Mouse (Mus musculus) stomach, embryonic 15.5 days (tissue): ENCODE results near the gene Agl. TPM values are rescaled to one million over a fixed set of nuclear protein-coding genes. Genes with fewer than 3 reads are reported as not detected.

ENCODE experiments used
- ATAC-seq: fragments of 200-750 bp; cut with Nextera tagmentation; 2 replicates; pipeline ENCODE4 v1.8.0; 2017; ENCODE audit warnings: low read depth, moderate number of reproducible peaks, moderate TSS enrichment; ENCODE audit not compliant: insufficient read depth, low FRiP score
- H3K27ac ChIP-seq: fragments of 300-500 bp; sonication (generic); 2 replicates; pipeline ENCODE4 v1.5.1; 2015; ENCODE audit warnings: mild to moderate bottlenecking, inconsistent platforms
- H3K27me3 ChIP-seq: fragments of 300-500 bp; sonication (generic); replicated peaks from 2 replicates; pipeline ENCODE4 v1.6.1; 2015; ENCODE audit warnings: inconsistent platforms
- H3K36me3 ChIP-seq: fragments of 300-500 bp; sonication (generic); 2 replicates; pipeline ENCODE4 v1.6.1; 2015; ENCODE audit warnings: inconsistent platforms
- H3K4me1 ChIP-seq: fragments of 300-500 bp; sonication (generic); 2 replicates; pipeline ENCODE4 v1.6.1; 2015; ENCODE audit warnings: inconsistent platforms
- H3K4me2 ChIP-seq: fragments of 300-500 bp; sonication (generic); 2 replicates; pipeline ENCODE4 v1.6.1; 2015; ENCODE audit warnings: mild to moderate bottlenecking, inconsistent platforms
- H3K4me3 ChIP-seq: fragments of 300-500 bp; sonication (generic); replicated peaks from 2 replicates; pipeline ENCODE4 v1.5.1; 2015; ENCODE audit warnings: inconsistent platforms
- H3K9ac ChIP-seq: fragments of 300-500 bp; sonication (generic); 2 replicates; pipeline ENCODE4 v1.6.1; 2015; ENCODE audit warnings: inconsistent platforms
- H3K9me3 ChIP-seq: fragments of 300-500 bp; sonication (generic); 2 replicates; pipeline ENCODE4 v1.6.1; 2016; ENCODE audit warnings: inconsistent platforms
- WGBS: fragments of 180-500 bp; shearing (Covaris S2); methylation state at CpG from one replicate; pipeline ENCODE4 v1.1.7; 2015; 5-methylcytosine and 5-hydroxymethylcytosine counted together
- polyA plus RNA-seq: library from polyadenylated mRNA; unstranded; fragments of >200 nt; fragmentation: Nextera tagmentation; extraction: Ambion mirVana; gene quantifications from 2 replicates; pipeline ENCODE4 v1.2.1, GENCODE M21; 2015

Agl gene
- polyA plus RNA-seq, 1 experiment from 2014 or later, result 14.0 TPM

- 77% methylated on average over 1 of the region's 1 CpGs for WGBS
- Histone ChIP-seq H3K27me3 (no peaks in the 10 kb centered on the region), H3K27ac (no peak overlapping the region), H3K36me3 (no peaks in the 10 kb centered on the region), H3K4me1 (no peaks in the 10 kb centered on the region), H3K9ac (no peak overlapping the region), H3K4me3 (no peak overlapping the region), H3K9me3 (no peaks in the 10 kb centered on the region), H3K4me2 (no peak overlapping the region)
- ATAC-seq, result peak; percentile 78
Observed at GRCm38 (mm10) chr3:116702647-116703272, 105.2 kb downstream of the Agl start.

- ATAC-seq, result no peak
- Histone ChIP-seq H3K4me2 (no peak overlapping the region), H3K4me3 (no peak overlapping the region), H3K9ac (no peak overlapping the region), H3K9me3 (no peaks in the 10 kb centered on the region), H3K27me3 (no peaks in the 10 kb centered on the region), H3K4me1 (no peaks in the 10 kb centered on the region), H3K27ac (0 out of 2 replicates have a peak overlapping the region, but pooled peaks have one; percentile 41), H3K36me3 (no peaks in the 10 kb centered on the region)
- 88% methylated on average over 4 of the region's 4 CpGs for WGBS
Observed at GRCm38 (mm10) chr3:116701601-116702000, 106.4 kb downstream of the Agl start.

- Histone ChIP-seq H3K9me3 (no peaks in the 10 kb centered on the region), H3K4me3 (no peak overlapping the region), H3K4me1 (no peaks in the 10 kb centered on the region), H3K4me2 (no peak overlapping the region), H3K27ac (no peak overlapping the region), H3K27me3 (no peaks in the 10 kb centered on the region), H3K9ac (no peak overlapping the region), H3K36me3 (no peaks in the 10 kb centered on the region)
- WGBS, result 73% methylated on average over 2 of the region's 2 CpGs
- ATAC-seq, result no peak
Observed at GRCm38 (mm10) chr3:116698786-116699185, 109.2 kb downstream of the Agl start.

- Histone ChIP-seq H3K4me2 (no peak overlapping the region), H3K4me3 (no peak overlapping the region), H3K9ac (no peak overlapping the region), H3K27ac (no peak overlapping the region), H3K27me3 (no peaks in the 10 kb centered on the region), H3K4me1 (no peaks in the 10 kb centered on the region), H3K9me3 (no peaks in the 10 kb centered on the region), H3K36me3 (no peaks in the 10 kb centered on the region; the same call in 1 of the 2 replicates)
- WGBS, result 74% methylated on average over 2 of the region's 2 CpGs
- no peak for ATAC-seq
Observed at GRCm38 (mm10) chr3:116695666-116695985, 112.3 kb downstream of the Agl start.

- WGBS, result 77% methylated on average over 8 of the region's 8 CpGs
- H3K27me3 ChIP-seq, result no peaks in the 10 kb centered on the region
- no peak overlapping the region for H3K4me3 ChIP-seq
- H3K9me3 ChIP-seq, result no peaks in the 10 kb centered on the region
- H3K36me3 ChIP-seq, result no peaks in the 10 kb centered on the region; the same call in 1 of the 2 replicates
- no peak overlapping the region for H3K4me2 ChIP-seq
- 0 out of 2 replicates have a peak, but pooled peaks have one; percentile 71 for ATAC-seq
- H3K4me1 ChIP-seq, result no peaks in the 10 kb centered on the region
- no peak overlapping the region for H3K27ac ChIP-seq
- H3K9ac ChIP-seq, result no peak overlapping the region
Observed at GRCm38 (mm10) chr3:116694955-116695665, 112.9 kb downstream of the Agl start.

GRCm38 (mm10) chr3:116694312-116694711, 113.7 kb downstream of the Agl start:
- H3K27ac ChIP-seq, result no peak overlapping the region
- no peak overlapping the region for H3K4me3 ChIP-seq
- ATAC-seq, result peak; percentile 87
- 94% methylated on average over 3 of the region's 3 CpGs for WGBS
- H3K4me1 ChIP-seq, result no peaks in the 10 kb centered on the region
- H3K4me2 ChIP-seq, result no peak overlapping the region
- no peaks in the 10 kb centered on the region for H3K27me3 ChIP-seq
- no peak overlapping the region for H3K9ac ChIP-seq
- no peaks in the 10 kb centered on the region for H3K9me3 ChIP-seq
- H3K36me3 ChIP-seq, result no peaks in the 10 kb centered on the region; the same call in 1 of the 2 replicates

Other genes starting within 250 kb of the Agl start
- 1.5 and 2.2 TPM in 2 replicates for gene Lrrc39, start 245.2 kb downstream of the Agl start, polyA plus RNA-seq
- 20.5 and 20.7 TPM in 2 replicates for gene Sass6, start 213.2 kb downstream of the Agl start, polyA plus RNA-seq
- 28.4 and 29.8 TPM in 2 replicates for gene Trmt13, start 193.6 kb downstream of the Agl start, polyA plus RNA-seq
- 79.5 and 86.6 TPM in 2 replicates for gene Mfsd14a, start 145.5 kb downstream of the Agl start, polyA plus RNA-seq
- 0.61 TPM in 1 of 2 replicates, not detected in the other for gene Gm43191, start 126.9 kb downstream of the Agl start, polyA plus RNA-seq
- gene Slc35a3, start 95.3 kb downstream of the Agl start, polyA plus RNA-seq, result 21.5 and 22.3 TPM in 2 replicates
- gene Frrs1, start 51.3 kb upstream of the Agl start, polyA plus RNA-seq, result 34.5 and 40.5 TPM in 2 replicates
- not detected in 2 replicates for gene 4930455H04Rik, start 160.1 kb upstream of the Agl start, polyA plus RNA-seq
- gene Palmd, start 160.8 kb upstream of the Agl start, polyA plus RNA-seq, result 5.9 and 6.6 TPM in 2 replicates